Mouse (Mus musculus) kidney, adult 2 months (tissue): ENCODE measurements around the gene Fxyd6. TPM values are rescaled to one million over a fixed set of nuclear protein-coding genes. Genes with fewer than 3 reads are reported as not detected.

Source experiments
- DNase-seq: peaks from one replicate; pipeline ENCODE4 v3.0.0; 2021
- H3K27ac ChIP-seq: fragments of 200-500 bp; 2 replicates; pipeline ENCODE4 v1.5.1; 2012; ENCODE audit warnings: low read depth, low read length, control low read depth, inconsistent platforms; ENCODE audit not compliant: insufficient read depth
- H3K27me3 ChIP-seq: fragments of 200-500 bp; replicated peaks from 2 replicates; pipeline ENCODE4 v1.6.1; 2012; ENCODE audit warnings: mild to moderate bottlenecking, moderate library complexity, low read length, inconsistent platforms; ENCODE audit not compliant: control insufficient read depth, insufficient read depth
- H3K36me3 ChIP-seq: fragments of 200-500 bp; 2 replicates; pipeline ENCODE4 v1.6.1; 2012; ENCODE audit warnings: mild to moderate bottlenecking, moderate library complexity, low read length, inconsistent platforms; ENCODE audit not compliant: control insufficient read depth, insufficient read depth
- H3K4me1 ChIP-seq: fragments of 200-500 bp; 2 replicates; pipeline ENCODE4 v1.6.1; 2011; ENCODE audit warnings: low read length; ENCODE audit not compliant: control insufficient read depth, insufficient read depth
- H3K4me3 ChIP-seq: fragments of 200-500 bp; 2 replicates; pipeline ENCODE4 v1.5.1; 2011; ENCODE audit warnings: mild to moderate bottlenecking, low read depth, low read length, control low read depth; ENCODE audit not compliant: insufficient read depth
- CTCF ChIP-seq: fragments of 200-500 bp; conservative IDR thresholded peaks from 2 replicates; pipeline ENCODE4 v1.5.1; 2011; ENCODE audit warnings: low read depth, mild to moderate bottlenecking, control low read depth, low read length, moderate library complexity, mixed read lengths; ENCODE audit not compliant: insufficient read depth, insufficient read length
- POLR2A ChIP-seq: fragments of 200-500 bp; IDR thresholded peaks from one replicate; pipeline ENCODE4 v1.6.1; 2011; ENCODE audit warnings: low read depth, low read length, control low read depth
- whole genome bisulfite sequencing: fragments of 180-500 bp; shearing (Covaris S2); methylation state at CpG from one replicate; pipeline ENCODE4 v1.1.7; 2018; 5-methylcytosine and 5-hydroxymethylcytosine counted together
- polyA plus RNA-seq: library from polyadenylated mRNA; depleted of rRNA; stranded (reverse); fragments of >200 nt; gene quantifications from 2 replicates; pipeline ENCODE4 v1.2.3, GENCODE M21; 2012

Fxyd6 gene
- polyA plus RNA-seq, 1 experiment = 20.3 TPM

DNA sequence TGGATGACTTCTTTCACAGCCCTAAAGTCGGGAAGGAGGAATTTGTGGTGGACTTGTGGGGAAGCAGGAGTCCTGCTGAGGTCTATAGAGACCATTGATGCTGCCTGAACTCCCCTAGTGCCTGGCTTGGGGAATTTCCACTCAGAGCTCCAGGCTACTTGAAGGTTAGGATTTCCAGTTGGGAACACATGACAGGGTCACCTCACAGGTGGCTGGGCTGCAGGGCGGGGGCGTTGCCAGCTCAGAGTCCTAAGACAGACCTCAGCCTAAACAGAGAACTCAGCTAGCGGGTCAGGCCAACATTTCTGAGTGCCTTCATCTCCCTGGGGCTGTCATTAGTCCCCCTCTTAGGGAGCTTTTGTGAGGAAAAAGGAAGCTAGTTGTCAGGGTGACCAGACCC is 31.9 kb downstream of the Fxyd6 start:
- Histone ChIP-seq H3K36me3 (no peaks in the 10 kb centered on the region), H3K4me1 (peaks cover 4% of the 10 kb centered on the region; the same call in 1 of the 2 replicates), H3K27me3 (no peaks in the 10 kb centered on the region), H3K4me3 (peak overlapping the region; percentile 48; the same call in 1 of the 2 replicates), H3K27ac (peak overlapping the region; percentile 83)
- peak; percentile 78 for DNase-seq
- 49% methylated on average over 4 of the region's 4 CpGs for WGBS
- no peak for TF ChIP-seq CTCF
- no peak for TF ChIP-seq POLR2A

DNA sequence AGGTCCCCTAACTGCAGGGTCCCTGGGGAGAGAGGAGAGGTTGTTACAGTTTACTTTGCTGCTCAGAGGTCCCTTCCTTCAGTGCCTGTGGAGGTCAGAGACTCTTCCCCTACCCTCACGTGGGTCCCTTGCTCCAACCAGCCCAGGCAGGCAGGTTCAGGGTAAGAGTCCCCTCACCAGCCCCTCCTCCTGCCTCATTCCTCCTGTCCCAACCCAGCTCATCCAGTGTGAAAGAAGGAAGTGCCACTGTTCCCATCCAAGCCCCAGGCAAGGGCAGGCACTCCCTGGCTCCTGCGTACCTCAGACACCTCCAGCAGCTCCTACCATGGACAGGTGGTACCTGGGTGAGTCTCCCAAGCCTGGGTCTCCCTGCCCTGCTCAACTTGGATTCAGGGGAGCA is 33.0 kb downstream of the Fxyd6 start:
- WGBS = 28% methylated on average over 2 of the region's 2 CpGs
- Histone ChIP-seq H3K27ac (peak overlapping the region; percentile 83), H3K27me3 (no peaks in the 10 kb centered on the region), H3K4me3 (peak overlapping the region; percentile 48), H3K36me3 (no peaks in the 10 kb centered on the region), H3K4me1 (no peaks in the 10 kb centered on the region; the same call in 1 of the 2 replicates)
- TF ChIP-seq POLR2A (peak; percentile 90), CTCF (no peak)
- peak; percentile 77 for DNase-seq

DNA sequence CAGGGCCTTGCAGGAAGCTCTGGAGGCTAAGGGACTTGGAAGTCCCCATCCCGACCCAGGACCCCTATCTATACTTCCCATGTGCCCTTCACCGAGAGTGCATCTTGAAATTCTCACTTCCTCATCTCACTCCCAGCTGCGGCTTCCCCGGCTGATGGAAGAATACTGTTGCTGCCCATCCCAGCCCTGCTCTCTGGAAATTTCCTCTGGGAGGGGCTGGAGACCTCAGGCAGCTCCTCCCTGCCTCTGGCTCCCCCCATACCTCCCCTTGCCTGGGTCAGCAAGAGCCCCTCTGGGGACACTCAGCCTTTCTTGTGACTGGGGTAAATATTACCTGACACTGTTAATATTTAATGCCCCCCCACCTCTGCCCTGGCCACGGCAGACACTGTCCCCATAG is 35.7 kb downstream of the Fxyd6 start:
- H3K36me3 ChIP-seq = peaks cover 6% of the 10 kb centered on the region; the same call in 1 of the 2 replicates
- peak overlapping the region; percentile 97 for H3K27ac ChIP-seq
- peak; percentile 92 for DNase-seq
- TF ChIP-seq POLR2A = no peak
- no peaks in the 10 kb centered on the region; the same call in 1 of the 2 replicates for H3K4me1 ChIP-seq
- H3K27me3 ChIP-seq = no peaks in the 10 kb centered on the region
- 18% methylated on average over 5 of the region's 5 CpGs for WGBS
- H3K4me3 ChIP-seq = peak overlapping the region; percentile 59

- Histone ChIP-seq H3K27me3 (no peaks in the 10 kb centered on the region), H3K27ac (peak overlapping the region; percentile 97), H3K36me3 (peaks cover 7% of the 10 kb centered on the region; the same call in 1 of the 2 replicates), H3K4me3 (peak overlapping the region; percentile 59), H3K4me1 (peaks cover 6% of the 10 kb centered on the region; the same call in 1 of the 2 replicates)
- 38% methylated on average over 3 of the region's 3 CpGs for WGBS
- DNase-seq = peak; percentile 78
- TF ChIP-seq CTCF = no peak
Measured at GRCm38 (mm10) chr9:45406808-45407207, 36.8 kb downstream of the Fxyd6 start.

DNA sequence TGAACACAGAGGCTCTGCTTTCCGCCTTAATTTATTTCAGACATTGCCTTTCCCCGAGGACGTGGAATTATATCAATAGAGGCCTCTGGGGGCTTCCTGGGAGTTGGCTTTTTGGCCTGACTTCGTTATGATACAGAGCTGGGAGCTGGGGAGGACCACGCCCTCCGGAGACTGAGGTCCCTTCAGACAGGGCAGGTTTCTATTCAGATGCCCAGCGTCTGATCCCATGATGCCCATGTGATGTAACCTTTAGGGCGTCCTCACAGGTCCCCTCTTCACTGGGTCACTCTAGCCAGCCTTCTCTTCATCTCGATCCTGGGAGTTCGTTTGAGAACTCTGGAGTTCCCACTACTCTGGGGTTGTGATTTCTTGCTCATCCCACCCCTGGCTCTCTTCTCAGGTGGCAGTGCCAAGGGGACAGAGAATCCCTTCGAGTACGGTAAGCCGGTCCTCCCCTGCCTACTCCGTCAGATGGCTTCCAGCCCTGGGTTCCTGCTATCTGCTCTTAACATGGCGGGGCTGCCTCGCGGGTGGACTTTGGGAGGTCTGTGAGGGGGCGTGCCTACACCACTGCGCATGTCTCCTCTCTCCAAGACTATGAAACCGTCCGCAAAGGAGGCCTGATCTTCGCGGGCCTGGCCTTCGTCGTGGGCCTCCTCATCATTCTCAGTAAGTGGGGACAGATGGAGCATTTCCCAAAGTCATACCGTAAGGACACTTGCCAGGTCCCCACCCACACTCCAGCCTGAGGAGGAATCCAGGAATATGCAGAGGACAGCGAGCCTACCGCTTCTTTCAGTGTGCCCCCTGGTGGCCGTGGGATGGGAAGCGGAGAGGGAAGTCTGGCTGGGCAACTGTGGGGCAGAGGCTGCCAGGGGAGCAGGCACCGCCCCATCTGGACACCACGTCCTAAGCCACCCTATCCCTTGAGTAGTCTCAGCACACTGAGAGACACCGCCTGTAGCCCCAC is 38.0 kb downstream of the Fxyd6 start:
- peak overlapping the region; percentile 59 for H3K4me3 ChIP-seq
- H3K27ac ChIP-seq = peak overlapping the region; percentile 97
- peak; percentile 78 for TF ChIP-seq CTCF
- peak; percentile 33 for TF ChIP-seq POLR2A
- H3K27me3 ChIP-seq = no peaks in the 10 kb centered on the region
- WGBS = 16% methylated on average over 33 of the region's 33 CpGs
- H3K36me3 ChIP-seq = peaks cover 7% of the 10 kb centered on the region; the same call in 1 of the 2 replicates
- DNase-seq = peak; percentile 93
- peaks cover 17% of the 10 kb centered on the region; the same call in 1 of the 2 replicates for H3K4me1 ChIP-seq

- TF ChIP-seq POLR2A (no peak), CTCF (no peak)
- Histone ChIP-seq H3K27me3 (no peaks in the 10 kb centered on the region), H3K27ac (peak overlapping the region; percentile 60), H3K36me3 (peaks cover 7% of the 10 kb centered on the region; the same call in 1 of the 2 replicates), H3K4me3 (no peak overlapping the region), H3K4me1 (peaks cover 25% of the 10 kb centered on the region; the same call in 1 of the 2 replicates)
- WGBS = 35% methylated on average over 5 of the region's 5 CpGs
- DNase-seq = no peak
Measured at GRCm38 (mm10) chr9:45410193-45410592, 40.2 kb downstream of the Fxyd6 start.

GRCm38 (mm10) chr9:45410614-45411013 is 40.6 kb downstream of the Fxyd6 start:
- Histone ChIP-seq H3K4me3 (no peak overlapping the region), H3K27me3 (no peaks in the 10 kb centered on the region), H3K4me1 (peaks cover 25% of the 10 kb centered on the region; the same call in 1 of the 2 replicates), H3K27ac (peak overlapping the region; percentile 60), H3K36me3 (peaks cover 7% of the 10 kb centered on the region; the same call in 1 of the 2 replicates)
- DNase-seq = no peak
- 85% methylated on average over 2 of the region's 2 CpGs for WGBS
- TF ChIP-seq CTCF (no peak), POLR2A (no peak)
